Comparison of ENCODE assay signal across 14 mouse cellular contexts in the genomic region with DNA sequence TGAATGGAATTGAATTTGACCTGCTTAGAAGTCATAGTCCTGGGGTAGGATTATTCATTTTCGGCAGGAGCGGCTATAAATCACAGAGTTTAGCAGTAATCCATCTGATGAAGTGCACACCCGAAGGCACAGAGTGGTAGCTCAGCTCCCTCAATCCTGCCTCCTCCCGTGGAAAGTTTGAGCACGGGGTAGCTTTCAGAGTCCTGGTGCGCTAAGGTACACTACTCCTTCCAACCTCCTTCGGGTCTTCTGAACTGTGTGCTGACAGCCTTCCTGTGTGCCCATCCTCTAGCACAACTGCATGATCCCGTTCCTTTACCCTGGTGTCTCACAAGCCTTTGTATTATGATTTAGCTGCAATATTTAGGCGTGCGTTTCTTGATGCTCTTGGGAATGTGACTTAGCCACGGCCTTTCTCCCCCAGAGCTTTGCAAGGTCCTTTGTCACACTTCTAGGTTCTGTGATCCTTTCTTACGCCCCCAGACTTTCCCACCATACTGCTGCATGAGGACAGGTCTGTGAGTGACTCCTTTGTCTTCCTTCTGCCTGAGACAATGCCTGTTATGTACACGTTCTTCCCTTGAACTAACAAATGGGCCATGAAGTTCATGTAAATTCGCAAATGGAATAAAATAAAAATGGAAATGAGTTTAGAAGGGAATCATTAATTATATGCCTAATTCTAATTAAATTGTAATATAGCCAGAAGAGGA. TPM values are rescaled to one million over a fixed set of nuclear protein-coding genes. Genes with fewer than 3 reads are reported as not detected.
DNase-seq lines count a peak whose midpoint lies in the region; ATAC-seq lines count a peak whose summit lies in the region.
"Had no signal": no experiment of that assay in that cellular context is flagged by ENCODE, and none has a peak within 500 bp of the region (broad histone marks: within the 10 kb centered on the region; RNA-seq: fewer than 3 reads in every experiment).

No protein-coding gene starts in this region.

- ATAC-seq in kidney, embryonic 15.5 days (replicated peaks; ENCODE audit: low FRiP score), result peak; percentile 50; the same call in 1 of the 2 replicates
- peak; percentile 57; the same call in 1 of the 2 replicates for ATAC-seq in forebrain, embryonic 13.5 days
- peak; percentile 76 for ATAC-seq in hindbrain, embryonic 15.5 days (ENCODE audit: low FRiP score, low read depth)

- no peak overlapping the region for H3K4me3 ChIP-seq in kidney, embryonic 15.5 days (replicated peaks)
- no peak overlapping the region for H3K4me3 ChIP-seq in forebrain, embryonic 13.5 days
- 0 out of 2 replicates have a peak overlapping the region, but pooled peaks have one; percentile 10 for H3K4me3 ChIP-seq in hindbrain, embryonic 15.5 days
- H3K4me3 ChIP-seq: heart, embryonic 12.5 days; layer of hippocampus, adult 2 months; liver, embryonic 15.5 days had no signal

- H3K27me3 ChIP-seq in kidney, embryonic 15.5 days, result no peaks in the 10 kb centered on the region
- H3K27me3 ChIP-seq in forebrain, embryonic 13.5 days, result no peaks in the 10 kb centered on the region
- H3K27me3 ChIP-seq in hindbrain, embryonic 15.5 days, result no peaks in the 10 kb centered on the region
- H3K27me3 ChIP-seq: liver, embryonic 15.5 days had no signal

- H3K9me3 ChIP-seq in kidney, embryonic 15.5 days (replicated peaks), result no peaks in the 10 kb centered on the region
- H3K9me3 ChIP-seq in forebrain, embryonic 13.5 days (replicated peaks), result no peaks in the 10 kb centered on the region
- H3K9me3 ChIP-seq in hindbrain, embryonic 15.5 days, result no peaks in the 10 kb centered on the region
- H3K9me3 ChIP-seq: G1E; heart, embryonic 12.5 days; liver, embryonic 15.5 days had no signal

- peaks cover 29% of the 10 kb centered on the region for H3K4me1 ChIP-seq in kidney, embryonic 15.5 days
- peaks cover 19% of the 10 kb centered on the region for H3K4me1 ChIP-seq in forebrain, embryonic 13.5 days
- H3K4me1 ChIP-seq in hindbrain, embryonic 15.5 days (replicated peaks), result peaks cover 13% of the 10 kb centered on the region

- no peak for DNase-seq in kidney, adult 18-20 months
- peak; percentile 4 for DNase-seq in naive thymus-derived CD4-positive, alpha-beta T cell, adult 2 months (ENCODE audit: low read depth)
- no peak for DNase-seq in ovary, postnatal 10 days (ENCODE audit: low spot score)
- no peak for DNase-seq in thymus, adult 18-20 months
- DNase-seq in cerebellum, postnatal 4 days (ENCODE audit: low spot score in 2 of 2), result no peak
- DNase-seq: gastrocnemius, postnatal 10 days; thymus, postnatal 25 days had no signal

- H3K9ac ChIP-seq in kidney, embryonic 15.5 days, result no peak overlapping the region
- H3K9ac ChIP-seq in forebrain, embryonic 13.5 days, result peak overlapping the region; percentile 46; the same call in 1 of the 2 replicates
- H3K9ac ChIP-seq in hindbrain, embryonic 15.5 days, result no peak overlapping the region
- H3K9ac ChIP-seq: heart, embryonic 12.5 days; liver, embryonic 15.5 days had no signal

- peaks cover 22% of the 10 kb centered on the region for H3K36me3 ChIP-seq in kidney, embryonic 15.5 days
- H3K36me3 ChIP-seq in forebrain, embryonic 13.5 days (ENCODE audit: poor library complexity, severe bottlenecking), result peaks cover 24% of the 10 kb centered on the region
- peaks cover 4% of the 10 kb centered on the region; the same call in 1 of the 2 replicates for H3K36me3 ChIP-seq in hindbrain, embryonic 15.5 days

- 57% methylated on average over 14 of the region's 14 CpGs for WGBS in kidney, embryonic 15.5 days
- WGBS in forebrain, embryonic 13.5 days, result 34% methylated on average over 14 of the region's 14 CpGs
- 29% methylated on average over 14 of the region's 14 CpGs for WGBS in hindbrain, embryonic 15.5 days

- peak overlapping the region; percentile 64 for H3K27ac ChIP-seq in kidney, embryonic 15.5 days
- peak overlapping the region; percentile 40; the same call in 1 of the 2 replicates for H3K27ac ChIP-seq in forebrain, embryonic 13.5 days
- peak overlapping the region; percentile 55 for H3K27ac ChIP-seq in hindbrain, embryonic 15.5 days (replicated peaks)
- H3K27ac ChIP-seq: layer of hippocampus, adult 2 months; liver, embryonic 15.5 days had no signal

- no peak overlapping the region for H3K4me2 ChIP-seq in kidney, embryonic 15.5 days
- H3K4me2 ChIP-seq in forebrain, embryonic 13.5 days, result peak overlapping the region; percentile 38
- peak overlapping the region; percentile 43 for H3K4me2 ChIP-seq in hindbrain, embryonic 15.5 days
- H3K4me2 ChIP-seq: heart, embryonic 12.5 days; liver, embryonic 15.5 days had no signal

RNA-seq across cellular contexts. Expression of gene Cblb, which starts 11.8 kb away (rescaled TPM):
- polyA plus RNA-seq in kidney, embryonic 15.5 days (2015; fragmentation: Nextera tagmentation; extraction: Ambion mirVana), result 18.1 and 19.3 TPM in 2 replicates
- polyA plus RNA-seq in forebrain, embryonic 13.5 days (2015; fragmentation: Nextera tagmentation; extraction: Ambion mirVana), result 16.4 and 18.1 TPM in 2 replicates
- 11.5 and 12.3 TPM in 2 replicates for polyA plus RNA-seq in hindbrain, embryonic 15.5 days (2015; fragmentation: Nextera tagmentation; extraction: Ambion mirVana)
